In the genomic region with DNA sequence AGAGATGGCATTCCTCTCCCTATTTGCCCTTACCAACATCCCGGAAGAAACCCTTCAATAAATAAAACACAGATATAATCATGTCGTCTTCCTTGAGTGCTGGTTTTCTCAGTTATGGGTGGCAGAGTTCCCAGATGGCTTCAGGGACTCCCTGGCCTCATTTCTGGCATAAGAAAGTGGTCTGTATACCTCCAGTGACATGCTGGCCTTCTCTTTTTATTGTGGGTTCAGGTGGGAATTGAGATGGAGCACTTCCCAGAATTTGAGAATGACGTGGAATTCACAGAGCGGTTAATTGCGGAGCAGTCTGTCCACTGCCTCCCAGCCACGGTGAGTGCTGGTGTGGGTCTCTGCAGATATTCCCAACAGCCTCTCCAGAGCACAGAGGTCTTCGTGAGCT, we compare ENCODE assay signal across 47 mouse cellular contexts. TPM values are rescaled to one million over a fixed set of nuclear protein-coding genes. Genes with fewer than 3 reads are reported as not detected.
"Had no signal": no experiment of that assay in that cellular context is flagged by ENCODE, and none has a peak within 500 bp of the region (broad histone marks: within the 10 kb centered on the region; RNA-seq: fewer than 3 reads in every experiment).

No protein-coding gene starts in this region.

- H3K4me2 ChIP-seq: heart, embryonic 11.5 days; heart, embryonic 12.5 days; heart, embryonic 13.5 days; heart, embryonic 15.5 days; hindbrain, embryonic 12.5 days; hindbrain, embryonic 13.5 days; hindbrain, embryonic 14.5 days; hindbrain, embryonic 15.5 days; intestine, embryonic 15.5 days; kidney, embryonic 15.5 days had no signal

- H3K27ac ChIP-seq: heart, embryonic 10.5 days; heart, embryonic 13.5 days; heart, embryonic 15.5 days; hindbrain, embryonic 10.5 days; hindbrain, embryonic 12.5 days; hindbrain, embryonic 13.5 days; hindbrain, embryonic 14.5 days; hindbrain, embryonic 15.5 days; hindbrain, postnatal 0 days; intestine, embryonic 15.5 days; kidney, embryonic 15.5 days; kidney, postnatal 0 days; layer of hippocampus, adult 2 months had no signal

- H3K36me3 ChIP-seq: heart, embryonic 10.5 days; heart, embryonic 12.5 days; heart, embryonic 13.5 days; heart, embryonic 15.5 days; hindbrain, embryonic 10.5 days; hindbrain, embryonic 12.5 days; hindbrain, embryonic 13.5 days; hindbrain, embryonic 15.5 days; intestine, embryonic 15.5 days; kidney, embryonic 15.5 days had no signal

- H3K9ac ChIP-seq: heart, embryonic 12.5 days; heart, embryonic 13.5 days; heart, embryonic 15.5 days; hindbrain, embryonic 12.5 days; hindbrain, embryonic 13.5 days; hindbrain, embryonic 14.5 days; hindbrain, embryonic 15.5 days; intestine, embryonic 15.5 days; kidney, embryonic 15.5 days had no signal

- ATAC-seq: hindbrain, embryonic 16.5 days; hindbrain, postnatal 0 days; inflammation-experienced regulatory T-cells, adult 6 months; intestine, embryonic 15.5 days; intestine, embryonic 16.5 days; intestine, postnatal 0 days had no signal

- H3K4me3 ChIP-seq: heart, embryonic 10.5 days; heart, embryonic 12.5 days; heart, embryonic 13.5 days; heart, embryonic 15.5 days; hindbrain, embryonic 10.5 days; hindbrain, embryonic 12.5 days; hindbrain, embryonic 13.5 days; hindbrain, embryonic 15.5 days; intestine, embryonic 15.5 days; kidney, embryonic 15.5 days; layer of hippocampus, adult 2 months had no signal

- H3K9me3 ChIP-seq: heart, embryonic 10.5 days; heart, embryonic 12.5 days; heart, embryonic 13.5 days; heart, embryonic 15.5 days; hindbrain, embryonic 10.5 days; hindbrain, embryonic 12.5 days; hindbrain, embryonic 13.5 days; hindbrain, embryonic 15.5 days; intestine, embryonic 15.5 days; kidney, embryonic 15.5 days had no signal

- DNase-seq: heart, postnatal 10 days; heart, postnatal 14 days; heart, postnatal 36 days; heart, postnatal 4 days; kidney, adult 11 months; kidney, adult 18-20 months; kidney, adult 2 months; kidney, adult 8-10 months; kidney, adult 9 months; kidney, postnatal 10 days; kidney, postnatal 14 days; kidney, postnatal 25 days; kidney, postnatal 36 days; kidney, postnatal 4 days; layer of hippocampus, adult 9-11 months; layer of hippocampus, postnatal 36 days had no signal

- H3K4me1 ChIP-seq: heart, embryonic 10.5 days; heart, embryonic 12.5 days; heart, embryonic 13.5 days; heart, embryonic 15.5 days; hindbrain, embryonic 10.5 days; hindbrain, embryonic 12.5 days; hindbrain, embryonic 13.5 days; hindbrain, embryonic 15.5 days; intestine, embryonic 15.5 days; kidney, embryonic 15.5 days had no signal

- H3K27me3 ChIP-seq: heart, embryonic 15.5 days; hindbrain, embryonic 12.5 days; hindbrain, embryonic 13.5 days; hindbrain, embryonic 15.5 days; intestine, embryonic 15.5 days had no signal

RNA-seq across cellular contexts. Expression of gene Tat, which starts 7.8 kb away (rescaled TPM):
- total RNA-seq: hematopoietic stem cell, adult 5-6 weeks; hindbrain, postnatal 0 days; layer of hippocampus, adult 2 months; layer of hippocampus, adult 8-10 months; layer of hippocampus, postnatal 10 days; layer of hippocampus, postnatal 14 days; layer of hippocampus, postnatal 25 days; left cerebral cortex, adult 18-20 months had no signal
- polyA plus RNA-seq: heart, embryonic 10.5 days; heart, embryonic 11.5 days; heart, embryonic 14.5 days; hindbrain, embryonic 10.5 days; hindbrain, embryonic 11.5 days; hindbrain, embryonic 12.5 days; hindbrain, embryonic 13.5 days; hindbrain, embryonic 14.5 days; hindbrain, embryonic 15.5 days; hindbrain, embryonic 16.5 days; hindbrain, postnatal 0 days; inflammation-experienced regulatory T-cells, adult 6 months; intestine, embryonic 14.5 days; intestine, embryonic 15.5 days; intestine, embryonic 16.5 days; kidney, adult 2 months; kidney, embryonic 14.5 days; kidney, embryonic 15.5 days; kidney, embryonic 16.5 days; kidney, postnatal 0 days had no signal

RNA-seq across cellular contexts. Expression of gene Marveld3, which starts 36.1 kb away (rescaled TPM):
- total RNA-seq: hematopoietic stem cell, adult 5-6 weeks; layer of hippocampus, postnatal 10 days; layer of hippocampus, postnatal 25 days; layer of hippocampus, postnatal 36 days had no signal
- polyA plus RNA-seq: heart, embryonic 11.5 days; inflammation-experienced regulatory T-cells, adult 6 months had no signal

RNA-seq across cellular contexts. Expression of gene Chst4, which starts 41.5 kb away (rescaled TPM):
- total RNA-seq: hematopoietic stem cell, adult 5-6 weeks; hindbrain, postnatal 0 days; layer of hippocampus, adult 18-20 months; layer of hippocampus, adult 2 months; layer of hippocampus, postnatal 10 days; layer of hippocampus, postnatal 14 days; layer of hippocampus, postnatal 25 days had no signal
- polyA plus RNA-seq: hindbrain, embryonic 10.5 days; hindbrain, embryonic 11.5 days; hindbrain, embryonic 12.5 days; hindbrain, embryonic 13.5 days; hindbrain, embryonic 14.5 days; hindbrain, embryonic 15.5 days; hindbrain, embryonic 16.5 days; hindbrain, postnatal 0 days; inflammation-experienced regulatory T-cells, adult 6 months; kidney, embryonic 14.5 days had no signal
